Mouse (Mus musculus) fibroblast of lung, adult 2 months (primary cell): Measurements from ENCODE around the gene Tgif2lx2.
"Not testable (repeated sequence)": the region's sequence is repeated elsewhere in the genome, so short reads cannot be mapped to it uniquely, and the experiment has no call there.

Experiments
- DNase-seq: peaks from one replicate; pipeline ENCODE4 v3.0.0-alpha.2; 2011; ENCODE audit warnings: low read depth

Tgif2lx2 gene

GRCm38 (mm10) chrX:118426927-118427326 lies at the start of gene Tgif2lx2:
Gene Tgif2lx2, plus strand, starts transcription at chrX:118427227.
- not testable (repeated sequence) for DNase-seq
